Mouse (Mus musculus) C2C12 (cell line): ENCODE measurements at regions not wholly inside any gene's neighbourhood (a gene's known extent, or its start where the extent isn't known, plus 50 kb on each side); places are given as distances from the start of the nearest gene placed in this dataset.

Experiments
- CTCF ChIP-seq: IDR thresholded peaks from one replicate; pipeline ENCODE4 v1.5.1; 2011; ENCODE audit not compliant: control insufficient read depth, insufficient read depth, insufficient read length
- MAX ChIP-seq: IDR thresholded peaks from one replicate; pipeline ENCODE4 v1.6.1; 2011; ENCODE audit warnings: mild to moderate bottlenecking, control low read depth

DNA sequence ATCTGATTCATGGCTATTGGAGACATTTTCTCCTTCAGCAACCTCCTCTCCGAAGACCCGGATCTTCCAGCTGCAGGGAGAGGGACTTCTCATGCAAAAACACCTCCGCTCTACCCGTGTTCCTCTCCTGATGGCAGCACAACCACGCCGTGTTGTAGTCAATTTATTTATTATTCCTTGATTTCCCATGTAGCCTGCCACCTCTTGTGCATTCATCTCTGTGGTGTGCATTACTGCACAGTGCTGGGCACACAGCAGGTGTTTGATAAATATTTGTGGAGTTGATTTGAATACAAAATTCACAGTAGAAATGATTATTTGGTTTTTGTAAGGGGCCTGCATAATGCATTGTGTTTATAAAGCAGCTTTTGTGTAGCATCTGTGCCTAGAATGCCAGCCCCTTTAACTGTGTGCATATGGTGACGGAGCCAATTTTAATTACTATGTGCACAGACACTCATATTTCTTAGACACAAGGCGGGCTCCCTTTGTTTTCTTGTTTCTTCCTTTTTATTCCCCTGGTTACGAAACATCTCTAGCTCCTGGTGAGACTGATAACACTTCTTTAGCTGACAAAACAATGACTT is 124.4 kb upstream of the Chd6 start:
- no peak for TF ChIP-seq CTCF
- TF ChIP-seq MAX: no peak
